Mouse (Mus musculus): ENCODE data around the gene H2-Aa. TPM values are rescaled to one million over a fixed set of nuclear protein-coding genes. Genes with fewer than 3 reads are reported as not detected.
A peak's percentile ranks its signal among the peaks of the same experiment; 100 is the strongest.

Gene H2-Aa
- polyA plus RNA-seq, 2 experiments: 2.9 to 4.1 TPM

DNA sequence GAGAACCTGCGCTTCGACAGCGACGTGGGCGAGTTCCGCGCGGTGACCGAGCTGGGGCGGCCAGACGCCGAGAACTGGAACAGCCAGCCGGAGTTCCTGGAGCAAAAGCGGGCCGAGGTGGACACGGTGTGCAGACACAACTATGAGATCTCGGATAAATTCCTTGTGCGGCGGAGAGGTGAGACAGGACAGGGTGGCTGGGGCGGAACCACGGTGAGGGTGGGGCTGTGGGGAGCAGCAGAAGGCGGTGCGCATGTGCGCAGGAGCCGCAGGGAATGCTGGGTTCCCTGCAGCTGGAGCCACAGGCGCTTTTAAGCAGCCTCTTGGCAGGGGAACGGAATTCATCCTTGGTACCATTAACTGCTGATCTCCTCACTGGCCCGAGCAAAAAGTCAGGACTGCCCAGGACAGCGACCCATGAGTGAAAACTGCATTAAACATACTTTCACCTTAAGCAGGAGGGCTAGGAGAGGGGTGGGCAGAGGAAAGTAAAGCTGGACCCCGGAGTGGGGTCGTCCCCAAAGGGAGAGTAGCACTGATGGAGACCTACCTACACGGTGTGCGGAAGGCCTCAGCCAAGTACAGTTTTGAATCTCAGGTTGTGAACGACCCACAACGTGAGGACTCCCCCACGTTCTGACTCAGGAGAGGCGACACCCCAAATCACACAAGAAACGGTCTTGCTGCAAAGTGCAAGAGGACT is 22.2 kb upstream of the H2-Aa start:
- peak overlapping the region; percentile 69 for H3K9ac ChIP-seq (ENCODE audit: low read depth, low read length, severe bottlenecking)
- 0 out of 2 replicates have a peak overlapping the region, but pooled peaks have one; percentile 43 for H3K27ac ChIP-seq (replicated peaks; ENCODE audit: low read depth, low read length)
- no peaks in the 10 kb centered on the region for H3K36me3 ChIP-seq (ENCODE audit: control insufficient read depth, insufficient read depth, low read length)
- TF ChIP-seq POLR2A (IDR thresholded peaks at IDR 0.05; ENCODE audit: borderline replicate concordance, extremely low read depth, insufficient read depth, insufficient read length): peak; percentile 45; the same call in 1 of the 2 replicates
- H3K4me2 ChIP-seq (replicated peaks; ENCODE audit: low read depth, low read length, severe bottlenecking): peak overlapping the region; percentile 66
- DNase-seq (ENCODE audit: low spot score) (peak; percentile 76), ATAC-seq (ENCODE audit: low FRiP score, low read depth) (peak; percentile 84)
- H3K4me1 ChIP-seq (ENCODE audit: control insufficient read depth, insufficient read depth, low read length): no peaks in the 10 kb centered on the region
- 22% methylated on average over 38 of the region's 38 CpGs for WGBS
- no peaks in the 10 kb centered on the region for H3K9me3 ChIP-seq (ENCODE audit: control insufficient read depth, low read length)
- H3K4me3 ChIP-seq (replicated peaks; ENCODE audit: low read length): peak overlapping the region; percentile 61
- no peaks in the 10 kb centered on the region for H3K27me3 ChIP-seq (ENCODE audit: control insufficient read depth, insufficient read depth, low read length)

DNA sequence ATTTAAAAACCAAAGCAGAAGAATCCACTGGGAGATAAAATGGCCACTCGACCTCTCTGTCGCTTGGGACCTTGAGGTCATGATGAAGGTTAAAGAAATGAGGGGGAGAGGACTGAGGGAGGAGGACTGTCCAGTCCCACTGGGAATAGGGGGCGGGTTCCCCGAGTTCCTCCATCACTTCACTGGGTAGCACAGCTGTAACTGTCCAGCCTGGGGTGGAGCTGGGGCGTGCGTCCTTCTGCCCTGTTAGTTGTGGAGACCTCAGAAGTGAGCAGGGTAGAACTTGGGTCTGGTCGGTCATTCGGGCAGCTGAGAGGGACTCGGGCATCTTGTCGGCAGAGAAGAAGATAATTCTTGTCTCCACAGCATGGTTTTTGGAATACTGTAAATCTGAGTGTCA is 21.6 kb upstream of the H2-Aa start:
- WGBS: 35% methylated on average over 10 of the region's 10 CpGs
- no peak for TF ChIP-seq POLR2A (IDR thresholded peaks at IDR 0.05; ENCODE audit: borderline replicate concordance, extremely low read depth, insufficient read depth, insufficient read length)
- ATAC-seq (ENCODE audit: low FRiP score, low read depth): no peak
- no peaks in the 10 kb centered on the region for H3K36me3 ChIP-seq (ENCODE audit: control insufficient read depth, insufficient read depth, low read length)
- no peak for DNase-seq (ENCODE audit: low spot score)
- no peaks in the 10 kb centered on the region for H3K4me1 ChIP-seq (ENCODE audit: control insufficient read depth, insufficient read depth, low read length)
- H3K27me3 ChIP-seq (ENCODE audit: control insufficient read depth, insufficient read depth, low read length): no peaks in the 10 kb centered on the region
- no peak overlapping the region for H3K27ac ChIP-seq (replicated peaks; ENCODE audit: low read depth, low read length)
- H3K4me3 ChIP-seq (replicated peaks; ENCODE audit: low read length): peak overlapping the region; percentile 61
- peak overlapping the region; percentile 66 for H3K4me2 ChIP-seq (replicated peaks; ENCODE audit: low read depth, low read length, severe bottlenecking)
- H3K9ac ChIP-seq (ENCODE audit: low read depth, low read length, severe bottlenecking): peak overlapping the region; percentile 69
- no peaks in the 10 kb centered on the region for H3K9me3 ChIP-seq (ENCODE audit: control insufficient read depth, low read length)

- WGBS: 71% methylated on average over 4 of the region's 4 CpGs
- Histone ChIP-seq H3K36me3 (ENCODE audit: control insufficient read depth, insufficient read depth, low read length) (no peaks in the 10 kb centered on the region), H3K27me3 (ENCODE audit: control insufficient read depth, insufficient read depth, low read length) (no peaks in the 10 kb centered on the region), H3K4me3 (replicated peaks; ENCODE audit: low read length) (no peak overlapping the region), H3K4me1 (ENCODE audit: control insufficient read depth, insufficient read depth, low read length) (no peaks in the 10 kb centered on the region), H3K4me2 (replicated peaks; ENCODE audit: low read depth, low read length, severe bottlenecking) (no peak overlapping the region), H3K9ac (ENCODE audit: low read depth, low read length, severe bottlenecking) (no peak overlapping the region), H3K27ac (replicated peaks; ENCODE audit: low read depth, low read length) (no peak overlapping the region), H3K9me3 (ENCODE audit: control insufficient read depth, low read length) (no peaks in the 10 kb centered on the region)
- DNase-seq (ENCODE audit: low spot score) (no peak), ATAC-seq (ENCODE audit: low FRiP score, low read depth) (no peak)
- TF ChIP-seq POLR2A (IDR thresholded peaks at IDR 0.05; ENCODE audit: borderline replicate concordance, extremely low read depth, insufficient read depth, insufficient read length): no peak
Measured at GRCm38 (mm10) chr17:34308161-34308560, 20.5 kb upstream of the H2-Aa start.

DNA sequence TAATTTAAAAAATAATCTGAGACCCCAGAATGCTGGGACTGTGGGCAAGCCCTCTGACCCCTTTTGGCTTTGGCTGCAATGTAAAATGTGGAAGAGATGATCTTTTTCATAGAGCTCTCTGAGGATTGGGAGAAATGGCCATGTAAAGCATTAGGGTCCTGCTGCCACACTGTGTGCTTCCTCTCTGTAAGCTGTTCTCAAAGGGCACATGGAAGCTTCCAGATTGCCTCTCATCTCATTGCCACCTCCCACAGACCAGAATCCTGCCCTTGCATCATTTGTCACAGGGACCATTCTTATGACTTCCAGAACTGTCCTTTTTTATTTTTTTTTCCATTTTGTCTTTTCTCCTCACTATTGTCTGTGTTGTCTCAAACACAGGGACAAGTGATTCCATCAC is 19.6 kb upstream of the H2-Aa start:
- H3K4me3 ChIP-seq (replicated peaks; ENCODE audit: low read length): no peak overlapping the region

DNA sequence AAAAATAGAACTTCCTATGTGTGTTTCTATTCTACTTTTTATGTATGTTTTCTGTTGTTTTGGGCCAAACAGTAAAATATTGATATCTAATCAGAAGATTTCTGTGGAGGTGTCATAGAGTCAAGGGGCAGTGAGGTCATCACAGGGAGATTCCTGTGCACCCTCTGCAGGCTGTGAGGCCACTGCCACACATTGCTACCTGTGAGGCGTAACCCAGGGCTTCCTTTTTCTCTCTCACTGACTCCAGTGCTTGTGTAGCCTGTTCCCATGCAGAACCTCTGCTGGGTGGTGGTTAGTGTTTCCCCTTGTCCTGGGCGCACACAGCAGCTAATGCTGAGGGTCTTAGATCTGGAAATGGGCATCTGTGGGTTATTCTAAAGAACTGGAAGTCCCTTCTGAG is 18.8 kb upstream of the H2-Aa start:
- H3K9ac ChIP-seq (ENCODE audit: low read depth, low read length, severe bottlenecking): no peak overlapping the region
- no peaks in the 10 kb centered on the region for H3K9me3 ChIP-seq (ENCODE audit: control insufficient read depth, low read length)
- no peaks in the 10 kb centered on the region for H3K36me3 ChIP-seq (ENCODE audit: control insufficient read depth, insufficient read depth, low read length)
- WGBS: 87% methylated on average over 2 of the region's 2 CpGs
- no peaks in the 10 kb centered on the region for H3K27me3 ChIP-seq (ENCODE audit: control insufficient read depth, insufficient read depth, low read length)
- DNase-seq (ENCODE audit: low spot score) (no peak), ATAC-seq (ENCODE audit: low FRiP score, low read depth) (no peak)
- H3K4me2 ChIP-seq (replicated peaks; ENCODE audit: low read depth, low read length, severe bottlenecking): no peak overlapping the region
- no peak overlapping the region for H3K4me3 ChIP-seq (replicated peaks; ENCODE audit: low read length)
- no peak for TF ChIP-seq POLR2A (IDR thresholded peaks at IDR 0.05; ENCODE audit: borderline replicate concordance, extremely low read depth, insufficient read depth, insufficient read length)
- H3K4me1 ChIP-seq (ENCODE audit: control insufficient read depth, insufficient read depth, low read length): no peaks in the 10 kb centered on the region
- no peak overlapping the region for H3K27ac ChIP-seq (replicated peaks; ENCODE audit: low read depth, low read length)

More for the DNA sequence above, 19.6 kb upstream of the H2-Aa start:
- H3K9ac ChIP-seq (ENCODE audit: low read depth, low read length, severe bottlenecking): no peak overlapping the region
- no peak for TF ChIP-seq POLR2A (IDR thresholded peaks at IDR 0.05; ENCODE audit: borderline replicate concordance, extremely low read depth, insufficient read depth, insufficient read length)
- no peaks in the 10 kb centered on the region for H3K4me1 ChIP-seq (ENCODE audit: control insufficient read depth, insufficient read depth, low read length)
- H3K27me3 ChIP-seq (ENCODE audit: control insufficient read depth, insufficient read depth, low read length): no peaks in the 10 kb centered on the region
- H3K4me2 ChIP-seq (replicated peaks; ENCODE audit: low read depth, low read length, severe bottlenecking): no peak overlapping the region
- DNase-seq (ENCODE audit: low spot score) (no peak), ATAC-seq (ENCODE audit: low FRiP score, low read depth) (no peak)
- no peak overlapping the region for H3K27ac ChIP-seq (replicated peaks; ENCODE audit: low read depth, low read length)
- no peaks in the 10 kb centered on the region for H3K36me3 ChIP-seq (ENCODE audit: control insufficient read depth, insufficient read depth, low read length)
- no peaks in the 10 kb centered on the region for H3K9me3 ChIP-seq (ENCODE audit: control insufficient read depth, low read length)
